Mouse (Mus musculus): Measurements from ENCODE around the gene Wipi1. TPM values are rescaled to one million over a fixed set of nuclear protein-coding genes. Genes with fewer than 3 reads are reported as not detected.
"Not testable (repeated sequence)": the region's sequence is repeated elsewhere in the genome, so short reads cannot be mapped to it uniquely, and the experiment has no call there.

The Wipi1 gene
- 10.8 and 10.9 TPM in 2 replicates for total RNA-seq (2014; rRNA removed)
- polyA plus RNA-seq (2015; fragmentation: Nextera tagmentation; extraction: Ambion mirVana) = 11.8 and 16.5 TPM in 2 replicates

GRCm38 (mm10) chr11:109611303-109612149 is at the start of gene Wipi1:
Gene Wipi1, minus strand, starts transcription at chr11:109611967.
- DNase-seq (peak; percentile 96), ATAC-seq (peak; percentile 94)
- H3K4me2 ChIP-seq (ENCODE audit: low read depth) = peak within 1 kb of the TSS; percentile 73
- H3K36me3 ChIP-seq (ENCODE audit: insufficient read depth) = no peaks in the 10 kb centered on the region
- WGBS = 2% methylated on average over 55 of the region's 58 CpGs
- H3K4me1 ChIP-seq (ENCODE audit: insufficient read depth) = peaks cover 12% of the 10 kb centered on the region; the same call in 1 of the 2 replicates
- peak; percentile 12; the same call in 1 of the 2 replicates for TF ChIP-seq CTCF (IDR thresholded peaks at IDR 0.05; ENCODE audit: low read depth)
- no peaks in the 10 kb centered on the region for H3K27me3 ChIP-seq (ENCODE audit: insufficient read depth, low read length)
- H3K27ac ChIP-seq (ENCODE audit: low read depth, low read length) = peak within 1 kb of the TSS; percentile 70
- H3K9ac ChIP-seq = peak within 1 kb of the TSS; percentile 63
- peak within 1 kb of the TSS; percentile 73 for H3K4me3 ChIP-seq (ENCODE audit: low read depth, low read length)
- no peaks in the 10 kb centered on the region for H3K9me3 ChIP-seq (ENCODE audit: low read length)

GRCm38 (mm10) chr11:109660526-109660925 is 48.8 kb upstream of the Wipi1 start:
- H3K36me3 ChIP-seq (ENCODE audit: insufficient read depth) = peaks cover 69% of the 10 kb centered on the region
- not testable (repeated sequence) for H3K4me2 ChIP-seq (ENCODE audit: low read depth); H3K27ac ChIP-seq (ENCODE audit: low read depth, low read length); H3K9me3 ChIP-seq (ENCODE audit: low read length); H3K9ac ChIP-seq; DNase-seq; H3K4me3 ChIP-seq (ENCODE audit: low read depth, low read length); H3K27me3 ChIP-seq (ENCODE audit: insufficient read depth, low read length); H3K4me1 ChIP-seq (ENCODE audit: insufficient read depth); ATAC-seq
- 91% methylated on average over 8 of the region's 8 CpGs for WGBS

- Histone ChIP-seq H3K4me1 (ENCODE audit: insufficient read depth) (peaks cover 13% of the 10 kb centered on the region; the same call in 1 of the 2 replicates), H3K4me2 (ENCODE audit: low read depth) (no peak overlapping the region), H3K4me3 (ENCODE audit: low read depth, low read length) (no peak overlapping the region), H3K9ac (no peak overlapping the region), H3K27ac (ENCODE audit: low read depth, low read length) (no peak overlapping the region), H3K36me3 (ENCODE audit: insufficient read depth) (peaks cover 40% of the 10 kb centered on the region), H3K9me3 (ENCODE audit: low read length) (no peaks in the 10 kb centered on the region), H3K27me3 (ENCODE audit: insufficient read depth, low read length) (no peaks in the 10 kb centered on the region)
- 92% methylated on average over 7 of the region's 7 CpGs for WGBS
- no peak for DNase-seq
- no peak for ATAC-seq
- no peak for TF ChIP-seq CTCF (IDR thresholded peaks at IDR 0.05; ENCODE audit: low read depth)
Measured at GRCm38 (mm10) chr11:109656232-109656631, 44.5 kb upstream of the Wipi1 start.

- ATAC-seq (no peak), DNase-seq (no peak)
- WGBS = 86% methylated on average over 6 of the region's 6 CpGs
- Histone ChIP-seq H3K36me3 (ENCODE audit: insufficient read depth) (peaks cover 23% of the 10 kb centered on the region), H3K4me2 (ENCODE audit: low read depth) (no peak overlapping the region), H3K27ac (ENCODE audit: low read depth, low read length) (no peak overlapping the region), H3K4me3 (ENCODE audit: low read depth, low read length) (no peak overlapping the region), H3K4me1 (ENCODE audit: insufficient read depth) (peaks cover 17% of the 10 kb centered on the region; the same call in 1 of the 2 replicates), H3K9me3 (ENCODE audit: low read length) (no peaks in the 10 kb centered on the region), H3K9ac (no peak overlapping the region), H3K27me3 (ENCODE audit: insufficient read depth, low read length) (no peaks in the 10 kb centered on the region)
- TF ChIP-seq CTCF (IDR thresholded peaks at IDR 0.05; ENCODE audit: low read depth) = no peak
Measured at GRCm38 (mm10) chr11:109654581-109654980, 42.8 kb upstream of the Wipi1 start.

GRCm38 (mm10) chr11:109653201-109653600 is 41.4 kb upstream of the Wipi1 start:
- Histone ChIP-seq H3K4me2 (ENCODE audit: low read depth) (peak overlapping the region; percentile 76), H3K27ac (ENCODE audit: low read depth, low read length) (0 out of 2 replicates have a peak overlapping the region, but pooled peaks have one; percentile 15), H3K4me1 (ENCODE audit: insufficient read depth) (peaks cover 29% of the 10 kb centered on the region), H3K9me3 (ENCODE audit: low read length) (no peaks in the 10 kb centered on the region), H3K9ac (peak overlapping the region; percentile 14; the same call in 1 of the 2 replicates), H3K36me3 (ENCODE audit: insufficient read depth) (peaks cover 23% of the 10 kb centered on the region), H3K27me3 (ENCODE audit: insufficient read depth, low read length) (no peaks in the 10 kb centered on the region), H3K4me3 (ENCODE audit: low read depth, low read length) (peak overlapping the region; percentile 93; the same call in 1 of the 2 replicates)
- no peak for ATAC-seq
- TF ChIP-seq CTCF (IDR thresholded peaks at IDR 0.05; ENCODE audit: low read depth) = no peak
- WGBS = 65% methylated on average over 8 of the region's 8 CpGs
- DNase-seq = no peak

GRCm38 (mm10) chr11:109652505-109652904 is 40.7 kb upstream of the Wipi1 start:
- Histone ChIP-seq H3K36me3 (ENCODE audit: insufficient read depth) (peaks cover 23% of the 10 kb centered on the region), H3K27me3 (ENCODE audit: insufficient read depth, low read length) (no peaks in the 10 kb centered on the region), H3K9ac (peak overlapping the region; percentile 88), H3K4me3 (ENCODE audit: low read depth, low read length) (peak overlapping the region; percentile 93), H3K27ac (ENCODE audit: low read depth, low read length) (no peak overlapping the region), H3K9me3 (ENCODE audit: low read length) (no peaks in the 10 kb centered on the region), H3K4me2 (ENCODE audit: low read depth) (peak overlapping the region; percentile 76), H3K4me1 (ENCODE audit: insufficient read depth) (peaks cover 33% of the 10 kb centered on the region)
- DNase-seq = no peak
- no peak for TF ChIP-seq CTCF (IDR thresholded peaks at IDR 0.05; ENCODE audit: low read depth)
- 29% methylated on average over 6 of the region's 6 CpGs for WGBS
- no peak for ATAC-seq

GRCm38 (mm10) chr11:109651566-109652024 is 39.8 kb upstream of the Wipi1 start:
- no peak for TF ChIP-seq CTCF (IDR thresholded peaks at IDR 0.05; ENCODE audit: low read depth)
- ATAC-seq = no peak

More at GRCm38 (mm10) chr11:109651566-109652024, 39.8 kb upstream of the Wipi1 start:
- WGBS = 2% methylated on average over 21 of the region's 21 CpGs
- H3K4me1 ChIP-seq (ENCODE audit: insufficient read depth) = peaks cover 33% of the 10 kb centered on the region
- peak overlapping the region; percentile 88 for H3K9ac ChIP-seq
- H3K4me2 ChIP-seq (ENCODE audit: low read depth) = peak overlapping the region; percentile 76
- peak overlapping the region; percentile 93 for H3K4me3 ChIP-seq (ENCODE audit: low read depth, low read length)
- peak overlapping the region; percentile 95 for H3K27ac ChIP-seq (ENCODE audit: low read depth, low read length)
- H3K9me3 ChIP-seq (ENCODE audit: low read length) = no peaks in the 10 kb centered on the region
- H3K36me3 ChIP-seq (ENCODE audit: insufficient read depth) = peaks cover 17% of the 10 kb centered on the region
- no peaks in the 10 kb centered on the region for H3K27me3 ChIP-seq (ENCODE audit: insufficient read depth, low read length)
- no peak for DNase-seq
